Mouse (Mus musculus) hindbrain, embryonic 15.5 days (tissue): ENCODE results near the gene Olfr138. TPM values are rescaled to one million over a fixed set of nuclear protein-coding genes. Genes with fewer than 3 reads are reported as not detected.

Experiments used
- ATAC-seq: fragments of 200-750 bp; cut with Nextera tagmentation; 2 replicates; pipeline ENCODE4 v1.8.0; 2017; ENCODE audit warnings: low read depth, moderate number of reproducible peaks, moderate TSS enrichment; ENCODE audit not compliant: low FRiP score
- H3K27ac ChIP-seq: fragments of 300-500 bp; sonication (generic); replicated peaks from 2 replicates; pipeline ENCODE4 v1.5.1; 2015; ENCODE audit warnings: mild to moderate bottlenecking, inconsistent platforms
- H3K27me3 ChIP-seq: fragments of 300-500 bp; sonication (generic); 2 replicates; pipeline ENCODE4 v1.6.1; 2015; ENCODE audit warnings: control low read depth, inconsistent platforms
- H3K36me3 ChIP-seq: fragments of 300-500 bp; sonication (generic); 2 replicates; pipeline ENCODE4 v1.6.1; 2015; ENCODE audit warnings: control low read depth, inconsistent platforms
- H3K4me1 ChIP-seq: fragments of 300-500 bp; sonication (generic); replicated peaks from 2 replicates; pipeline ENCODE4 v1.6.1; 2015; ENCODE audit warnings: control low read depth, inconsistent platforms
- H3K4me2 ChIP-seq: fragments of 300-500 bp; sonication (generic); 2 replicates; pipeline ENCODE4 v1.6.1; 2015; ENCODE audit warnings: moderate library complexity, mild to moderate bottlenecking, inconsistent platforms
- H3K4me3 ChIP-seq: fragments of 300-500 bp; sonication (generic); 2 replicates; pipeline ENCODE4 v1.5.1; 2015; ENCODE audit warnings: mild to moderate bottlenecking, inconsistent platforms
- H3K9ac ChIP-seq: fragments of 300-500 bp; sonication (generic); 2 replicates; pipeline ENCODE4 v1.6.1; 2015; ENCODE audit warnings: inconsistent platforms
- H3K9me3 ChIP-seq: fragments of 300-500 bp; sonication (generic); 2 replicates; pipeline ENCODE4 v1.6.1; 2016; ENCODE audit warnings: control low read depth, inconsistent platforms
- WGBS: fragments of 180-500 bp; shearing (Covaris S2); methylation state at CpG from one replicate; pipeline ENCODE4 v1.1.7; 2015; 5-methylcytosine and 5-hydroxymethylcytosine counted together
- polyA plus RNA-seq: library from polyadenylated mRNA; unstranded; fragments of >200 nt; fragmentation: Nextera tagmentation; extraction: Ambion mirVana; gene quantifications from 2 replicates; pipeline ENCODE4 v1.2.1, GENCODE M21; 2015

The Olfr138 gene
- not detected in 2 replicates for polyA plus RNA-seq

- 0 out of 2 replicates have a peak, but pooled peaks cover 2% of the 10 kb centered on the region for H3K9me3 ChIP-seq
- no peak within 1 kb of the TSS for H3K4me2 ChIP-seq
- H3K27me3 ChIP-seq, result no peaks in the 10 kb centered on the region
- H3K36me3 ChIP-seq, result no peaks in the 10 kb centered on the region
- no peaks in the 10 kb centered on the region for H3K4me1 ChIP-seq
- H3K4me3 ChIP-seq, result no peak within 1 kb of the TSS
- no peak within 1 kb of the TSS for H3K9ac ChIP-seq
- H3K27ac ChIP-seq, result no peak within 1 kb of the TSS
- WGBS, result 78% methylated on average over 1 of the region's 1 CpGs
- ATAC-seq, result no peak
Measured at GRCm38 (mm10) chr17:38260735-38261134, at the start of gene Olfr138. Gene Olfr138 (plus strand): TSS chr17:38261035.

GRCm38 (mm10) chr17:38307470-38307869, 46.6 kb downstream of the Olfr138 start, which contains the start of gene Olfr137:
Gene Olfr137 (minus strand): TSS chr17:38307570.
- Histone ChIP-seq H3K36me3 (no peaks in the 10 kb centered on the region), H3K4me3 (no peak within 1 kb of the TSS), H3K9me3 (no peaks in the 10 kb centered on the region), H3K9ac (no peak within 1 kb of the TSS), H3K27ac (no peak within 1 kb of the TSS), H3K4me1 (no peaks in the 10 kb centered on the region), H3K4me2 (no peak within 1 kb of the TSS), H3K27me3 (no peaks in the 10 kb centered on the region)
- no peak for ATAC-seq

Other genes with a start within 250 kb of the Olfr138 start
- gene Olfr129, start 201.0 kb upstream of the Olfr138 start, polyA plus RNA-seq, result not detected in 2 replicates
- gene Olfr130, start 197.1 kb upstream of the Olfr138 start, polyA plus RNA-seq, result not detected in 2 replicates
- not detected in 2 replicates for gene Olfr131, start 172.3 kb upstream of the Olfr138 start, polyA plus RNA-seq
- not detected in 2 replicates for gene Olfr132, start 126.5 kb upstream of the Olfr138 start, polyA plus RNA-seq
- not detected in 2 replicates for gene Olfr133, start 115.8 kb upstream of the Olfr138 start, polyA plus RNA-seq
- not detected in 2 replicates for gene Olfr134, start 89.6 kb upstream of the Olfr138 start, polyA plus RNA-seq
- not detected in 2 replicates for gene Olfr135, start 56.7 kb upstream of the Olfr138 start, polyA plus RNA-seq
- gene Olfr137, start 46.5 kb downstream of the Olfr138 start, polyA plus RNA-seq, result not detected in 2 replicates
- not detected in 2 replicates for gene Olfr136, start 68.8 kb downstream of the Olfr138 start, polyA plus RNA-seq
- gene Esp36, start 159.2 kb downstream of the Olfr138 start, polyA plus RNA-seq, result not detected in 2 replicates